In genomic region chr17:35512916-35513626, GRCm38 (mm10) we compare ENCODE assay signal across 10 mouse cellular contexts. TPM values are rescaled to one million over a fixed set of nuclear protein-coding genes. Genes with fewer than 3 reads are reported as not detected.
DNase-seq lines count a peak whose midpoint lies in the region.
"Had no signal": no experiment of that assay in that cellular context is flagged by ENCODE, and none has a peak within 500 bp of the region (broad histone marks: within the 10 kb centered on the region; RNA-seq: fewer than 3 reads in every experiment).

No protein-coding gene starts in this region.

- intact Hi-C loops in left cerebral cortex, postnatal 14 days (cut with DNase I), result no loop called here

- peak; percentile 32 to 43 for DNase-seq in cerebellum, postnatal 14 days
- no peak for DNase-seq in cerebellum, adult 11-12 months
- DNase-seq in left cerebral cortex, postnatal 14 days (ENCODE audit: low spot score in 2 of 2), result peak; percentile 23 to 60
- DNase-seq in left cerebral cortex, adult 9 months (ENCODE audit: low spot score in 2 of 2), result no peak
- DNase-seq in A20 (ENCODE audit: low read depth, low spot score) (peak; percentile 33), adipocyte (ENCODE audit: low spot score) (peak; percentile 41)
- no peak for DNase-seq in adrenal gland, postnatal 4 days (ENCODE audit: low spot score in 2 of 2)
- no peak for DNase-seq in adrenal gland, adult 18-20 months (ENCODE audit: low spot score in 2 of 2)

RNA-seq across cellular contexts. Expression of gene Tcf19, which starts 3.6 kb away (rescaled TPM):
- total RNA-seq in left cerebral cortex, postnatal 14 days (2021), result 1 to 10 TPM; 8.6 to 9.5 TPM
- 10 to 100 TPM; 31.0 to 34.7 TPM for total RNA-seq in adrenal gland, postnatal 4 days (2021)
- total RNA-seq in adrenal gland, adult 18-20 months (2021), result 1 to 10 TPM; 3.0 to 3.7 TPM

RNA-seq across cellular contexts. Expression of gene Cchcr1, which starts 3.8 kb away (rescaled TPM):
- total RNA-seq in left cerebral cortex, postnatal 14 days (2021), result 1 to 10 TPM; 8.1 to 9.1 TPM
- total RNA-seq in adrenal gland, postnatal 4 days (2021), result 10 to 100 TPM; 20.0 to 23.5 TPM
- total RNA-seq in adrenal gland, adult 18-20 months (2021), result 1 to 10 TPM; 6.3 to 6.7 TPM

RNA-seq across cellular contexts. Expression of gene Pou5f1, which starts 7.3 kb away (rescaled TPM):
- total RNA-seq in left cerebral cortex, postnatal 14 days (2021), result under 1 TPM in 1 of 2 experiments, not detected in 1; 0.25 TPM
- total RNA-seq in adrenal gland, postnatal 4 days (2021), result under 1 TPM in 1 of 2 experiments, not detected in 1; 0.37 TPM
- total RNA-seq in adrenal gland, adult 18-20 months (2021), result under 1 TPM in 1 of 2 experiments, not detected in 1; 0.23 TPM
- total RNA-seq: gastrocnemius, postnatal 36 days; heart, postnatal 25 days had no signal

RNA-seq across cellular contexts. Expression of gene Psors1c2, which starts 19.9 kb away (rescaled TPM):
- total RNA-seq in left cerebral cortex, postnatal 14 days (2021), result under 1 TPM; 0.55 to 0.72 TPM
- under 1 TPM in 1 of 2 experiments, not detected in 1; 0.87 TPM for total RNA-seq in adrenal gland, postnatal 4 days (2021)
- not detected for total RNA-seq in adrenal gland, adult 18-20 months (2021)
- total RNA-seq: gastrocnemius, postnatal 36 days; heart, postnatal 25 days had no signal

RNA-seq across cellular contexts. Expression of gene Cdsn, which starts 38.9 kb away (rescaled TPM):
- under 1 TPM; 0.68 to 0.79 TPM for total RNA-seq in left cerebral cortex, postnatal 14 days (2021)
- under 1 TPM; 0.11 to 0.37 TPM for total RNA-seq in adrenal gland, postnatal 4 days (2021)
- total RNA-seq in adrenal gland, adult 18-20 months (2021), result 1 to 10 TPM in 1 of 2 experiments, under 1 TPM in 1; 0.10 to 7.1 TPM
- total RNA-seq: gastrocnemius, postnatal 36 days had no signal

Comparison
In these comparisons a context has a peak if more than half of its experiments do, and no peak if none do; other contexts are left out.
1. DNase-seq: peak in cerebellum, postnatal 14 days (2 of 2), left cerebral cortex, postnatal 14 days (2 of 2), A20 (single experiment) and adipocyte (single experiment); none in cerebellum, adult 11-12 months (single experiment), left cerebral cortex, adult 9 months (0 of 2), adrenal gland, postnatal 4 days (0 of 2) and adrenal gland, adult 18-20 months (0 of 2).